Mouse (Mus musculus) layer of hippocampus, postnatal 10 days (tissue): ENCODE measurements around the gene Arpp21. TPM values are rescaled to one million over a fixed set of nuclear protein-coding genes. Genes with fewer than 3 reads are reported as not detected.

Experiments used
- DNase-seq, 2 experiments: peaks; one replicate each; pipeline ENCODE4 v3.0.0; 2021; ENCODE audit warnings: low spot score in 2 of 2
- total RNA-seq, 2 experiments: library from RNA; stranded (reverse); gene quantifications; 2 replicates each; pipeline ENCODE4 v1.2.3; 2021

The Arpp21 gene
- total RNA-seq, 2 experiments from 2014 or later = 313 to 386 TPM

- no peak for DNase-seq
Observed at GRCm38 (mm10) chr9:112231383-112231782, 4.4 kb downstream of the Arpp21 start.

- DNase-seq = no peak
Observed at GRCm38 (mm10) chr9:112230716-112231361, 4.9 kb downstream of the Arpp21 start.

- no peak for DNase-seq
Observed at GRCm38 (mm10) chr9:112228470-112228869, 7.3 kb downstream of the Arpp21 start.

GRCm38 (mm10) chr9:112227174-112227573 is 8.6 kb downstream of the Arpp21 start:
- DNase-seq = no peak

GRCm38 (mm10) chr9:112226511-112226910 is 9.2 kb downstream of the Arpp21 start:
- DNase-seq = no peak

GRCm38 (mm10) chr9:112225046-112225445 is 10.7 kb downstream of the Arpp21 start:
- no peak for DNase-seq

GRCm38 (mm10) chr9:112219372-112219771 is 16.4 kb downstream of the Arpp21 start:
- DNase-seq = no peak

GRCm38 (mm10) chr9:112218237-112218636 is 17.5 kb downstream of the Arpp21 start:
- DNase-seq = no peak

GRCm38 (mm10) chr9:112217161-112217560 is 18.6 kb downstream of the Arpp21 start:
- DNase-seq = no peak

- DNase-seq = no peak
Observed at GRCm38 (mm10) chr9:112215030-112215806, 20.5 kb downstream of the Arpp21 start.

GRCm38 (mm10) chr9:112213411-112214255 is 22.1 kb downstream of the Arpp21 start:
- DNase-seq = no peak

GRCm38 (mm10) chr9:112209803-112210202 is 25.9 kb downstream of the Arpp21 start:
- DNase-seq = no peak

- DNase-seq = peak; percentile 72 to 78
Observed at GRCm38 (mm10) chr9:112207767-112208166, 28.0 kb downstream of the Arpp21 start.

GRCm38 (mm10) chr9:112198296-112198695 is 37.4 kb downstream of the Arpp21 start:
- DNase-seq = no peak

GRCm38 (mm10) chr9:112194049-112194448 is 41.7 kb downstream of the Arpp21 start:
- DNase-seq = no peak

GRCm38 (mm10) chr9:112189394-112189793 is 46.3 kb downstream of the Arpp21 start:
- DNase-seq = no peak

- peak; percentile 57 to 58 for DNase-seq
Observed at GRCm38 (mm10) chr9:112188358-112188893, 47.3 kb downstream of the Arpp21 start.

GRCm38 (mm10) chr9:112187667-112188066 is 48.1 kb downstream of the Arpp21 start:
- DNase-seq = no peak

- no peak for DNase-seq
Observed at GRCm38 (mm10) chr9:112186336-112187305, 49.1 kb downstream of the Arpp21 start.

GRCm38 (mm10) chr9:112185746-112186145 is 50.0 kb downstream of the Arpp21 start:
- DNase-seq = no peak
